Mouse (Mus musculus) limb, embryonic 10.5 days (tissue): ENCODE measurements around the gene Ppard. TPM values are rescaled to one million over a fixed set of nuclear protein-coding genes. Genes with fewer than 3 reads are reported as not detected.

Source experiments
- DNase-seq: peaks from one replicate; pipeline ENCODE4 v3.0.0-alpha.2; 2017; ENCODE audit warnings: low spot score
- H3K27ac ChIP-seq: fragments of 300-500 bp; sonication (generic); 2 replicates; pipeline ENCODE4 v1.5.1; 2016; ENCODE audit warnings: mild to moderate bottlenecking
- H3K27me3 ChIP-seq: fragments of 300-500 bp; sonication (generic); 2 replicates; pipeline ENCODE4 v1.6.1; 2016; ENCODE audit warnings: low read depth, mild to moderate bottlenecking; ENCODE audit not compliant: poor library complexity, severe bottlenecking
- H3K36me3 ChIP-seq: fragments of 300-500 bp; sonication (generic); 2 replicates; pipeline ENCODE4 v1.6.1; 2016; ENCODE audit warnings: mild to moderate bottlenecking, moderate library complexity
- H3K4me1 ChIP-seq: fragments of 300-500 bp; sonication (generic); 2 replicates; pipeline ENCODE4 v1.6.1; 2016
- H3K4me3 ChIP-seq: fragments of 300-500 bp; sonication (generic); 2 replicates; pipeline ENCODE4 v1.5.1; 2016; ENCODE audit warnings: mild to moderate bottlenecking, moderate library complexity
- H3K9me3 ChIP-seq: fragments of 300-500 bp; sonication (generic); replicated peaks from 2 replicates; pipeline ENCODE4 v1.6.1; 2016; ENCODE audit warnings: mild to moderate bottlenecking
- WGBS: fragments of 180-500 bp; shearing (Covaris S2); methylation state at CpG from one replicate; pipeline ENCODE4 v1.1.7; 2016; 5-methylcytosine and 5-hydroxymethylcytosine counted together
- polyA plus RNA-seq: library from polyadenylated mRNA; unstranded; fragments of >200 nt; fragmentation: Nextera tagmentation; extraction: Ambion mirVana; gene quantifications from 2 replicates; pipeline ENCODE4 v1.2.1, GENCODE M21; 2016

Gene Ppard
- polyA plus RNA-seq, 1 experiment from 2014 or later, result 1.9 TPM

- no peak for DNase-seq
- H3K4me1 ChIP-seq, result peaks cover 90% of the 10 kb centered on the region
These were observed 115.7 kb downstream of the Ppard start for GRCm38 (mm10) chr17:28348211-28348610.

DNA sequence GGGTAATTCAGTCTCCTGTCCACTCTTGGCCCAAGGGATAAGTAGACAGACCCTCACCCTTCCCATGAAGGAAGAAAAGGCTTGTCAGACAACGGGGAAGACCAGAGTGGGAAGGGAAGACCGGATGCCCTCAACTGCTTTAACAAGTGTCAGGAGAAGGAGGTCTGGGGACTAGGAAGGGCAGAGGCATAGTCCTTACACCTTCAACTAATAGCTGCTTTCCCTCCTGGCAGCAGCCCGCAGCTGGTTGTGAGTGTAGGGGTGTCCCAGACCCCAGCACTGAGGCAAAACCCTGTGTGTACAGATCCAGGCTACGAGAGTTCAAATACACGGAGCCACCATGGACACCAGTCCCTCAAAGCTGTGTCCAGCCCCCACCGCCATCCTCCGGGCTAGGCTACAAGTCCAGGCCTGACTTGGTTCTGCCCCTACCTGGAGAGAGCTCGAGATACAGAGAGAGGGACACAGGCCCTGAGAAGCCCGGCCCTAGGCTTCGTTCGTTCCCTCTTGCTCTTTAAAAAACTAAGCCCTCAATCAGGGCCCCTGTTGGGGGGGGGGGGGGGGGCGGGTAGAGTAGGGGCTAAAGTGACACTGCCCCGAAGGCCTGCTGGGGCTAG, 116.9 kb downstream of the Ppard start:
- WGBS, result 11% methylated on average over 13 of the region's 13 CpGs

More at GRCm38 (mm10) chr17:28348211-28348610, 115.7 kb downstream of the Ppard start:
- Histone ChIP-seq H3K9me3 (no peaks in the 10 kb centered on the region), H3K27me3 (peaks cover 11% of the 10 kb centered on the region; the same call in 1 of the 2 replicates), H3K27ac (peak overlapping the region; percentile 96), H3K36me3 (no peaks in the 10 kb centered on the region), H3K4me3 (peak overlapping the region; percentile 86)
- 55% methylated on average over 6 of the region's 6 CpGs for WGBS

DNA sequence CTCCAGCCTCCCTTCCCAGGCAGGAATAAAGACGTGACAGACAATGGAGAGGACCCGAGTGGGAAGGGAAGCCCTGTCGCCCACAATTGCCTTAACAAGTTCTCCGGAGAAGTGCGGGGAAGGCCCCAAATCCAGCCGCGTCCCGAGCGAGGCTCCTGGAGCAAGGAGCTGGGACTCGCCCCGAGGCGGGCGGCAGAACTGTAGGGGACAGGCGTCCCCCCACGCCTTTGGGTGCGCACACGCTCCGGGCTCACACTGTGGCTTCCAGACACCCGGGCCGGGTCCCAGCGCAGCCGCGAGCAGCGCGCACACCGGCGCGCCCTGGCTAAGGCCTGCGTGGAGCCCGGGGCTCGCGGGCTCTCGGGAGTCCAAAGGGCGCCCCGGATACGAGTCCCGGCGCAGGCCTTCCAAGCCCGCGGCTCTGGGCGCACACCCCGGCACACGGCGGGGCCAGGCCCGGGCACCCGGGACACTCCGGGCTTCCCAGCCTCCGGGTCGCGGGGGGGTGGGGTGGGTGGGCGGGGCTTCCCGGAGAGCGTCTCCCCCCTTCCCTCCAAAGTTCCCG, 117.5 kb downstream of the Ppard start:
- H3K27ac ChIP-seq, result peak overlapping the region; percentile 96
- under 1% methylated on average over 54 of the region's 54 CpGs for WGBS
- peaks cover 73% of the 10 kb centered on the region for H3K4me1 ChIP-seq
- H3K27me3 ChIP-seq, result peaks cover 17% of the 10 kb centered on the region
- H3K4me3 ChIP-seq, result peak overlapping the region; percentile 86
- H3K9me3 ChIP-seq, result no peaks in the 10 kb centered on the region
- H3K36me3 ChIP-seq, result no peaks in the 10 kb centered on the region
- peak; percentile 69 for DNase-seq

More for the DNA sequence above, 116.9 kb downstream of the Ppard start:
- H3K9me3 ChIP-seq, result no peaks in the 10 kb centered on the region
- H3K36me3 ChIP-seq, result no peaks in the 10 kb centered on the region
- DNase-seq, result peak; percentile 51
- peak overlapping the region; percentile 96 for H3K27ac ChIP-seq
- peak overlapping the region; percentile 86 for H3K4me3 ChIP-seq
- peaks cover 17% of the 10 kb centered on the region for H3K27me3 ChIP-seq
- H3K4me1 ChIP-seq, result peaks cover 79% of the 10 kb centered on the region

DNA sequence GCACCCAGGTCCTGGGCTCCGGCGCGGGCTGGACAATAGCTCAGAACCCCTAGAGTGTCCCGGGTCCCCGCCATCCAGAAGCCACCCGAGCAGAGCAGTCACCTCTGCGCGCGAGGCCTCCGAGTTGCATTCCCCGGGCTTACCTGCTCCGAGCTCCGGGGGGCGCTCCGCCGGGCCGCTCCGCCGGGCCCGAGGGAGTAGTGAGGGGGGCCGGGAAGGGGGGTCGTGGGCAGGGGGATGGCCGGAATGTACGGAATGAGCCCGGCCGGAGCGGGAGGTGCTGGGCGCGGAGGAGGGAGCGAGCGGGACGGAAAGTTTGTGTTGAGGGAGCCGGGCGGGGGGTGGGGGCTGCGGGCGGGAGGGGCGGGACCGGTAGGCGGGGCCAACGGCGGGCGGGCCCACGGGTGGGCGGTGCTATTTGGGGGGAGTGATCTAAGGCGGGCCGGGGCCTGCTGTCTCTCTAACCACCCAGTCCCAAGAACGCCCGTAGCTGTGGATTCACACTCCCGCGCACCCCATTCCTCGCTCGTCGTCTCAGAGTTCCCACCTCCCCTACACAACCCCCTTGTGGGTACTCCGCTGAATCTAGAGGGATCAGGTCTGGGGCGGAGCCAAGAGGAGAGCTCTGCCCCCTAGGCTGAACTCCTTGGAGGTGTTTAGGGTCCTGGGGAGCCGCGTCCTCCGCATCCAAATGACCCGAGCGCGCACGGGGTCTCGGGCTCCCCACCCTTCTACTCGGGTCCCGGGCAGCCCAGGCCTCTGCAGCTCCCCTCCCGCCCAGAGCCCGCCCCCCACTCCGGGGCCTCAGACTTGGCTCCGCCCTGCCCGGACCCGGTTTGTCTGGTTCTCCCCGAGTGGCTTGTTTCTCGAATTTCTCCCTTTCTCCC, 118.2 kb downstream of the Ppard start, which contains the start of gene Tead3:
TSS of gene Tead3 (minus strand) at position 352 of the 887 bp plus-strand sequence.
- H3K4me1 ChIP-seq, result peaks cover 65% of the 10 kb centered on the region
- peak within 1 kb of the TSS; percentile 96 for H3K27ac ChIP-seq
- H3K9me3 ChIP-seq, result no peaks in the 10 kb centered on the region
- peak; percentile 93 for DNase-seq
- H3K36me3 ChIP-seq, result no peaks in the 10 kb centered on the region
- H3K27me3 ChIP-seq, result peaks cover 17% of the 10 kb centered on the region
- H3K4me3 ChIP-seq, result peak within 1 kb of the TSS; percentile 86
- WGBS, result under 1% methylated on average over 61 of the region's 73 CpGs

Other genes with a start within 250 kb of the Ppard start
- 0.97 and 1.1 TPM in 2 replicates for gene Tcp11, start 152.1 kb upstream of the Ppard start, polyA plus RNA-seq
- 10.9 and 11.0 TPM in 2 replicates for gene Scube3, start 90.6 kb upstream of the Ppard start, polyA plus RNA-seq
- gene Zfp523, start 55.6 kb upstream of the Ppard start, polyA plus RNA-seq, result 33.6 and 40.2 TPM in 2 replicates
- 6.8 and 11.1 TPM in 2 replicates for gene Def6, start 24.9 kb upstream of the Ppard start, polyA plus RNA-seq
- 32.9 and 35.5 TPM in 2 replicates for gene Fance, start 80.8 kb downstream of the Ppard start, polyA plus RNA-seq
- gene Rpl10a, start 95.8 kb downstream of the Ppard start, polyA plus RNA-seq, result 502 and 576 TPM in 2 replicates
- 5.2 and 9.8 TPM in 2 replicates for gene Tead3, start 118.1 kb downstream of the Ppard start, polyA plus RNA-seq
- gene Tulp1, start 132.5 kb downstream of the Ppard start, polyA plus RNA-seq, result 3.4 and 4.1 TPM in 2 replicates